Mouse (Mus musculus) midbrain, postnatal 0 days (tissue): ENCODE data around the gene Fpr-rs4. TPM values are rescaled to one million over a fixed set of nuclear protein-coding genes. Genes with fewer than 3 reads are reported as not detected.
"Not testable (repeated sequence)": the region's sequence is repeated elsewhere in the genome, so short reads cannot be mapped to it uniquely, and the experiment has no call there.

ENCODE experiments used
- ATAC-seq: fragments of 200-750 bp; cut with Nextera tagmentation; 2 replicates; pipeline ENCODE4 v1.8.0; 2017; ENCODE audit warnings: moderate number of reproducible peaks, mild to moderate bottlenecking, moderate TSS enrichment, moderate library complexity; ENCODE audit not compliant: low FRiP score
- DNase-seq: peaks from one replicate; pipeline ENCODE4 v3.0.0-alpha.2; 2015; ENCODE audit warnings: low spot score
- H3K27ac ChIP-seq: fragments of 300-500 bp; sonication (generic); 2 replicates; pipeline ENCODE4 v1.5.1; 2014; ENCODE audit warnings: low read depth, mild to moderate bottlenecking, low read length, mixed read lengths
- H3K27me3 ChIP-seq: fragments of 300-500 bp; sonication (generic); 2 replicates; pipeline ENCODE4 v1.6.1; 2014; ENCODE audit warnings: low read length, control low read depth, mixed read lengths; ENCODE audit not compliant: insufficient read depth
- H3K36me3 ChIP-seq: fragments of 300-500 bp; sonication (generic); 2 replicates; pipeline ENCODE4 v1.6.1; 2014; ENCODE audit warnings: low read length, control low read depth, mixed read lengths; ENCODE audit not compliant: insufficient read depth
- H3K4me1 ChIP-seq: fragments of 300-500 bp; sonication (generic); 2 replicates; pipeline ENCODE4 v1.6.1; 2014; ENCODE audit warnings: mild to moderate bottlenecking, control low read depth, antibody characterized with exemption, low read length, mixed read lengths; ENCODE audit not compliant: insufficient read depth
- H3K4me2 ChIP-seq: fragments of 300-500 bp; sonication (generic); 2 replicates; pipeline ENCODE4 v1.6.1; 2014; ENCODE audit warnings: low read depth, mild to moderate bottlenecking, low read length, mixed read lengths; ENCODE audit not compliant: poor library complexity, severe bottlenecking
- H3K4me3 ChIP-seq: fragments of 300-500 bp; sonication (generic); 2 replicates; pipeline ENCODE4 v1.5.1; 2014; ENCODE audit warnings: low read depth, mild to moderate bottlenecking, low read length, moderate library complexity
- H3K9ac ChIP-seq: fragments of 300-500 bp; sonication (generic); replicated peaks from 2 replicates; pipeline ENCODE4 v1.6.1; 2014; ENCODE audit warnings: mild to moderate bottlenecking, low read length, moderate library complexity, mixed read lengths; ENCODE audit not compliant: poor library complexity, severe bottlenecking
- H3K9me3 ChIP-seq: fragments of 300-500 bp; sonication (generic); 2 replicates; pipeline ENCODE4 v1.6.1; 2016; ENCODE audit warnings: low read length, control low read depth
- CTCF ChIP-seq: IDR thresholded peaks from 2 replicates; pipeline ENCODE4 v1.5.1; 2016; ENCODE audit warnings: antibody characterized with exemption, mild to moderate bottlenecking
- WGBS: fragments of 180-500 bp; shearing (Covaris S2); extraction: QIAGEN DNeasy Blood & Tissue Kit; methylation state at CpG from one replicate; pipeline ENCODE4 v1.1.7; 2014; 5-methylcytosine and 5-hydroxymethylcytosine counted together
- polyA plus RNA-seq: library from polyadenylated mRNA; unstranded; fragments of >200 nt; fragmentation: Nextera tagmentation; extraction: Ambion mirVana; gene quantifications from 2 replicates; pipeline ENCODE4 v1.2.1, GENCODE M21; 2015
- total RNA-seq: library from RNA; depleted of rRNA; stranded (reverse); fragments of >200 nt; gene quantifications from 2 replicates; pipeline ENCODE4 v1.2.3, GENCODE M21; 2014; rRNA removed

Gene Fpr-rs4
- total RNA-seq = not detected in 2 replicates
- polyA plus RNA-seq = not detected in 2 replicates

GRCm38 (mm10) chr17:18021433-18021832 is at the start of gene Fpr-rs4:
Gene Fpr-rs4, plus strand, starts transcription at chr17:18021733.
- Histone ChIP-seq H3K27me3 (no peaks in the 10 kb centered on the region), H3K4me2 (no peak within 1 kb of the TSS), H3K9ac (no peak within 1 kb of the TSS), H3K27ac (no peak within 1 kb of the TSS), H3K9me3 (no peaks in the 10 kb centered on the region), H3K36me3 (no peaks in the 10 kb centered on the region), H3K4me3 (no peak within 1 kb of the TSS), H3K4me1 (no peaks in the 10 kb centered on the region)
- no peak for TF ChIP-seq CTCF
- 63% methylated on average over 2 of the region's 2 CpGs for WGBS
- DNase-seq (no peak), ATAC-seq (no peak)

DNA sequence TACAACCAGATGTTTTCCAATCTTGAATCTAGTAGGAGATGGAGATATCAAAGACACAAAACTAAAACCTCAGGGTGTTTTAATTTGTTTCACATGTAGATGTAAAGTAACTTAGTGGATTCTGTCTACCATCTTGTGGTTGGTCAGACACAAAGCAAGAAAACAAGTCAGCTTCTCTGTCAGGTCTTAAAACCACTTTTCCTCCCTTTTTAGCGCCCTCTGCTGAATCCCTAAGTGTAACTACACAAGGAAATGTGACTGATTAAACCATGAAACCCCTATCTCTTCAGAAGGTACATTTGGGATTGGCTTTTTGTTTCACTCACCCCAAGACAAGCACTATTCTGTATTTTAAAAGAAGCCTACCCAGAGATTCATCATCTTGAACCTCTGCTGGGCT is 48.1 kb upstream of the Fpr-rs4 start:
- ATAC-seq (no peak), DNase-seq (no peak)
- no peak overlapping the region for H3K4me3 ChIP-seq
- H3K9me3 ChIP-seq = peaks cover 1% of the 10 kb centered on the region; the same call in 1 of the 2 replicates
- no peak overlapping the region for H3K27ac ChIP-seq
- H3K36me3 ChIP-seq = no peaks in the 10 kb centered on the region
- WGBS = 20% methylated on average over 1 of the region's 1 CpGs
- no peaks in the 10 kb centered on the region for H3K4me1 ChIP-seq
- H3K27me3 ChIP-seq = no peaks in the 10 kb centered on the region
- no peak overlapping the region for H3K4me2 ChIP-seq
- no peak overlapping the region for H3K9ac ChIP-seq
- no peak for TF ChIP-seq CTCF

GRCm38 (mm10) chr17:17981232-17981631 is 40.3 kb upstream of the Fpr-rs4 start:
- not testable (repeated sequence) for H3K27ac ChIP-seq, H3K4me2 ChIP-seq, H3K27me3 ChIP-seq, H3K9ac ChIP-seq, ATAC-seq, H3K36me3 ChIP-seq, H3K4me3 ChIP-seq, DNase-seq, H3K4me1 ChIP-seq
- 79% methylated on average over 2 of the region's 2 CpGs for WGBS
- H3K9me3 ChIP-seq = peaks cover 17% of the 10 kb centered on the region; the same call in 1 of the 2 replicates

DNA sequence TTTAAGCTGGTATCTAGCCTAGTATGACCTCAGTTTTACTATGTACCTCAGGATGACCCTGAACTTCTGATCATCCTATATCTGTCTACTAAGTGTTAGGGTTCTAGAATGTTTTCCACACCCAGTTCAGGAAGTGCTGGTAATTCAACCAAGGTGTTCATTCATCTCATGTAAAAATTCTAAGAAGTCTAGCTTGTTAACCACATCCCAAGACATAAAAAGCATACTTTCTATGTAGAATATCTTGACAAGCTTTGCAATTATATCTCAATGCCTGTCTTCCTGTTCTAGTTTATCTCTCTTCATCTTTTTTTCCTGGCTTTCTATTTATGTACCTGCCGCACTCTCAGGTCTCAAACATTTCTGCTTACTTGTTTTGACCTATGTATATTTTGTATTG is 16.8 kb upstream of the Fpr-rs4 start:
- no peak for TF ChIP-seq CTCF
- 85% methylated on average over 1 of the region's 1 CpGs for WGBS
- no peaks in the 10 kb centered on the region for H3K4me1 ChIP-seq
- no peak overlapping the region for H3K4me2 ChIP-seq
- no peak overlapping the region for H3K9ac ChIP-seq
- no peaks in the 10 kb centered on the region for H3K27me3 ChIP-seq
- H3K9me3 ChIP-seq = no peaks in the 10 kb centered on the region
- no peaks in the 10 kb centered on the region for H3K36me3 ChIP-seq
- no peak overlapping the region for H3K27ac ChIP-seq
- ATAC-seq = no peak
- no peak for DNase-seq
- H3K4me3 ChIP-seq = no peak overlapping the region

DNA sequence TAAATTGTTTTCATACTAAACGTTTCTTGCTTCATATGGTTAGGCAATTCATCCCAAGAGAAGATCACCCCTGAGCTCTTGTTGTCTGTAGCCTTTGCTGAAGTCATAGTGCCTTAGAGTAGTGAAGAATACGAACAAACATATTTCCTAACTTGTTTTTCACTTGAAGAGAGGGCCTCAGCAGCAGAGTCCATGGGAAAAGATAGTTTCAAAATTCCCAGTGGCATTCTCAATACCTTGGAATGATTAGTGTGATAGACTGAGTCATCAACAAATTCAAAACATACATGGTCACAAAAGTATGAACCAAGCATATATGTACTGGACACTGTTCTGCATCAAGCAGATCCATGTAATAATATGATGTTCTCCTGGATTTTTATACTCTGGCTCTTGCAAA is 27.6 kb downstream of the Fpr-rs4 start, which contains the start of gene Vmn2r124:
TSS of gene Vmn2r124 (plus strand) at position 301 of the 400 bp plus-strand sequence.
- DNase-seq (no peak), ATAC-seq (no peak)
- Histone ChIP-seq H3K36me3 (no peaks in the 10 kb centered on the region), H3K4me3 (no peak within 1 kb of the TSS), H3K4me2 (no peak within 1 kb of the TSS), H3K9me3 (no peaks in the 10 kb centered on the region), H3K27me3 (no peaks in the 10 kb centered on the region), H3K27ac (no peak within 1 kb of the TSS), H3K4me1 (no peaks in the 10 kb centered on the region), H3K9ac (no peak within 1 kb of the TSS)
- WGBS = 38% methylated on average over 2 of the region's 2 CpGs
- no peak for TF ChIP-seq CTCF

Other genes with a start within 250 kb of the Fpr-rs4 start
- gene Spaca6, start 194.6 kb upstream of the Fpr-rs4 start, total RNA-seq = 17.4 and 34.0 TPM in 2 replicates
- gene Spaca6, start 194.6 kb upstream of the Fpr-rs4 start, polyA plus RNA-seq = 14.1 and 16.2 TPM in 2 replicates
- gene Has1, start 166.5 kb upstream of the Fpr-rs4 start, total RNA-seq = 1.1 and 1.5 TPM in 2 replicates
- 0.81 and 0.91 TPM in 2 replicates for gene Has1, start 166.5 kb upstream of the Fpr-rs4 start, polyA plus RNA-seq
- gene Fpr1, start 137.8 kb upstream of the Fpr-rs4 start, total RNA-seq = 0.52 TPM in 1 of 2 replicates, not detected in the other
- gene Fpr1, start 137.8 kb upstream of the Fpr-rs4 start, polyA plus RNA-seq = 0.22 TPM in 1 of 2 replicates, not detected in the other
- gene Fpr2, start 133.9 kb upstream of the Fpr-rs4 start, total RNA-seq = 0.52 TPM in 1 of 2 replicates, not detected in the other
- gene Fpr2, start 133.9 kb upstream of the Fpr-rs4 start, polyA plus RNA-seq = 0.31 and 0.74 TPM in 2 replicates
- gene Fpr3, start 133.9 kb upstream of the Fpr-rs4 start, total RNA-seq = not detected in 2 replicates
- not detected in 2 replicates for gene Fpr3, start 133.9 kb upstream of the Fpr-rs4 start, polyA plus RNA-seq
- not detected in 2 replicates for gene Vmn2r124, start 27.7 kb downstream of the Fpr-rs4 start, total RNA-seq
- gene Vmn2r124, start 27.7 kb downstream of the Fpr-rs4 start, polyA plus RNA-seq = not detected in 2 replicates
- gene Vmn2r91, start 63.3 kb downstream of the Fpr-rs4 start, total RNA-seq = not detected in 2 replicates
- not detected in 2 replicates for gene Vmn2r91, start 63.3 kb downstream of the Fpr-rs4 start, polyA plus RNA-seq
- gene Vmn2r92, start 130.2 kb downstream of the Fpr-rs4 start, total RNA-seq = not detected in 2 replicates
- not detected in 2 replicates for gene Vmn2r92, start 130.2 kb downstream of the Fpr-rs4 start, polyA plus RNA-seq